Mouse (Mus musculus): ENCODE results near the gene Itga9.

DNA sequence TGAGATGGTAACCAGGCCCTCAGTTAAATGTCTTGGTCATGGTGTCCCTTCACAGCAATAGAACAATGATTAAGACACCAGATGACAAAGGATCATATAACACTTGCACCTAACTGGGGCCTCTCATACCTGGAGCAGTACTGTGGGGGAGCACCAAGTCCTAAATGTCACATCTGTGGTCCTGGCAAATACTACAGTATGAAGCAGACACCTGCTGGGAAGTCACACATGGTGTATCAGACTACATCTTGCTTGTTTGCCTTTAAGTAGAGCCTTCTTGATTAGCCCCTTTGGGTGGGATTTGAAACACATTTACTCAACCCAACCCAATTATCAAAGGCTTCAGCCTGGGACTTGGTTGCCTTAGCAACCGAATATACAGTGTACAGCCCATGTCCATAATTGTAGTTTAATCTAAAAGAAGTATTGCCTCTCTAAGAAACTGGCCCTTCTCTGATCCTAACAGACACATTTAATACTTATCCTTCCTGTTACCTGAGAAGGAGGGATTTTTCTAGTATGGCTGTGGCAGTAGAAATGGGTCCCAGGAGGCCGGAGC lies 170.5 kb downstream of the Itga9 start:
- TF ChIP-seq CTCF (IDR thresholded peaks at IDR 0.05; ENCODE audit: low read depth) (no peak), EP300 (IDR thresholded peaks at IDR 0.05; ENCODE audit: low read depth) (no peak)

Measured in heart, postnatal 0 days (tissue).